13 mouse cellular contexts compared by ENCODE assay signal in the genomic region with DNA sequence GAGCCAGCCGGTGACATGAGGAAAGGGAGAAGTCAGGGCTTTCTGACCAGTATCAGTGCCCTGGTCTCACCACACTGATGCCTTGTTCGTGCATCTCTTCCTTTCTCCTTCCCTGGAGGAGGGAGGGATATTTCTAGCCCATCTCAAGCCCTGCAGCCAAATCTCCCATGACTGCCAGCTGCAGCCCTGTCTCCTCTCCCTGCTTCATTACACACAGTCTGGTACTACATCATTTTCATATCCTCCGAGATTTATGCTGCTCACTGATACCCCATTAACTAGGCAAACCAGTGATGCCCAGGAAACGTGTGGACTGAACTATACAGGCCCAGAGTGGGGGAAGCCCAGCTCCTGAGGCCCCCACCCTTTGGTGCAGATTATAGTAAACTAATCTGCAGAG.
A peak's percentile ranks its signal among the peaks of the same experiment; 100 is the strongest.
DNase-seq lines count a peak whose midpoint lies in the region; ATAC-seq lines count a peak whose summit lies in the region.
"Had no signal": no experiment of that assay in that cellular context is flagged by ENCODE, and none has a peak within 500 bp of the region (broad histone marks: within the 10 kb centered on the region; RNA-seq: fewer than 3 reads in every experiment).

No protein-coding gene starts in this region.

- no peak overlapping the region for H3K4me3 ChIP-seq in forebrain, embryonic 13.5 days
- no peak overlapping the region for H3K4me3 ChIP-seq in forebrain, embryonic 10.5 days
- H3K4me3 ChIP-seq in hindbrain, embryonic 10.5 days, result no peak overlapping the region
- no peak overlapping the region for H3K4me3 ChIP-seq in midbrain, embryonic 15.5 days
- H3K4me3 ChIP-seq: limb, embryonic 13.5 days had no signal

- ATAC-seq in forebrain, embryonic 13.5 days, result peak; percentile 61; the same call in 1 of the 2 replicates
- peak; percentile 81 for ATAC-seq in midbrain, embryonic 15.5 days (replicated peaks)

- peaks cover 19% of the 10 kb centered on the region for H3K4me1 ChIP-seq in forebrain, embryonic 13.5 days
- peaks cover 8% of the 10 kb centered on the region for H3K4me1 ChIP-seq in forebrain, embryonic 10.5 days
- 0 out of 2 replicates have a peak, but pooled peaks cover 4% of the 10 kb centered on the region for H3K4me1 ChIP-seq in hindbrain, embryonic 10.5 days (replicated peaks)
- peaks cover 26% of the 10 kb centered on the region for H3K4me1 ChIP-seq in midbrain, embryonic 15.5 days

- no peak overlapping the region for H3K4me2 ChIP-seq in forebrain, embryonic 13.5 days
- H3K4me2 ChIP-seq in midbrain, embryonic 15.5 days, result no peak overlapping the region
- H3K4me2 ChIP-seq: limb, embryonic 13.5 days had no signal

- WGBS in forebrain, embryonic 13.5 days, result 73% methylated on average over 4 of the region's 4 CpGs
- 88% methylated on average over 4 of the region's 4 CpGs for WGBS in forebrain, embryonic 10.5 days
- WGBS in hindbrain, embryonic 10.5 days, result 80% methylated on average over 4 of the region's 4 CpGs
- 38% methylated on average over 4 of the region's 4 CpGs for WGBS in midbrain, embryonic 15.5 days

- no peaks in the 10 kb centered on the region for H3K27me3 ChIP-seq in forebrain, embryonic 13.5 days
- no peaks in the 10 kb centered on the region for H3K27me3 ChIP-seq in forebrain, embryonic 10.5 days (ENCODE audit: poor library complexity, severe bottlenecking)
- H3K27me3 ChIP-seq in hindbrain, embryonic 10.5 days (ENCODE audit: insufficient read depth, poor library complexity, severe bottlenecking), result no peaks in the 10 kb centered on the region
- H3K27me3 ChIP-seq in midbrain, embryonic 15.5 days (replicated peaks), result no peaks in the 10 kb centered on the region
- H3K27me3 ChIP-seq: limb, embryonic 13.5 days had no signal

- H3K36me3 ChIP-seq in forebrain, embryonic 13.5 days (ENCODE audit: poor library complexity, severe bottlenecking), result no peaks in the 10 kb centered on the region
- no peaks in the 10 kb centered on the region for H3K36me3 ChIP-seq in forebrain, embryonic 10.5 days (replicated peaks)
- H3K36me3 ChIP-seq in hindbrain, embryonic 10.5 days, result no peaks in the 10 kb centered on the region
- H3K36me3 ChIP-seq in midbrain, embryonic 15.5 days (replicated peaks), result no peaks in the 10 kb centered on the region
- H3K36me3 ChIP-seq: limb, embryonic 13.5 days had no signal

- H3K9me3 ChIP-seq in forebrain, embryonic 13.5 days (replicated peaks), result no peaks in the 10 kb centered on the region
- H3K9me3 ChIP-seq in forebrain, embryonic 10.5 days, result no peaks in the 10 kb centered on the region
- no peaks in the 10 kb centered on the region for H3K9me3 ChIP-seq in hindbrain, embryonic 10.5 days
- H3K9me3 ChIP-seq in midbrain, embryonic 15.5 days, result no peaks in the 10 kb centered on the region
- H3K9me3 ChIP-seq: limb, embryonic 13.5 days had no signal

- H3K9ac ChIP-seq in forebrain, embryonic 13.5 days, result 0 out of 2 replicates have a peak overlapping the region, but pooled peaks have one; percentile 37
- H3K9ac ChIP-seq in midbrain, embryonic 15.5 days, result no peak overlapping the region
- H3K9ac ChIP-seq: limb, embryonic 13.5 days had no signal

- no peak for DNase-seq in forebrain, embryonic 10.5 days (ENCODE audit: extremely low spot score, low spot score)
- DNase-seq in brain, adult 2 months (ENCODE audit: low read depth, low spot score), result peak; percentile 45
- DNase-seq in hindbrain, embryonic 10.5 days (ENCODE audit: low spot score), result no peak
- DNase-seq in layer of hippocampus, postnatal 25 days (ENCODE audit: extremely low spot score in 1 of 2, low spot score in 1 of 2), result no peak
- no peak for DNase-seq in yolk sac, embryonic 10.5 days (ENCODE audit: low spot score)
- DNase-seq: heart, adult 18-20 months; heart, postnatal 14 days; kidney, adult 9 months; layer of hippocampus, postnatal 36 days; lung, adult 2 months had no signal

- H3K27ac ChIP-seq in forebrain, embryonic 13.5 days, result no peak overlapping the region; the same call in 1 of the 2 replicates
- H3K27ac ChIP-seq in forebrain, embryonic 10.5 days, result no peak overlapping the region
- 0 out of 2 replicates have a peak overlapping the region, but pooled peaks have one; percentile 50 for H3K27ac ChIP-seq in hindbrain, embryonic 10.5 days
- peak overlapping the region; percentile 22 for H3K27ac ChIP-seq in midbrain, embryonic 15.5 days
- H3K27ac ChIP-seq: limb, embryonic 13.5 days had no signal

Comparison
In these comparisons a context has a peak if more than half of its experiments do, and no peak if none do; other contexts are left out.
1. H3K27ac ChIP-seq: peak in hindbrain, embryonic 10.5 days (single experiment) and midbrain, embryonic 15.5 days (single experiment); none in forebrain, embryonic 13.5 days (single experiment) and forebrain, embryonic 10.5 days (single experiment).